Comparison of ENCODE assay signal across 13 mouse cellular contexts in the genomic region with DNA sequence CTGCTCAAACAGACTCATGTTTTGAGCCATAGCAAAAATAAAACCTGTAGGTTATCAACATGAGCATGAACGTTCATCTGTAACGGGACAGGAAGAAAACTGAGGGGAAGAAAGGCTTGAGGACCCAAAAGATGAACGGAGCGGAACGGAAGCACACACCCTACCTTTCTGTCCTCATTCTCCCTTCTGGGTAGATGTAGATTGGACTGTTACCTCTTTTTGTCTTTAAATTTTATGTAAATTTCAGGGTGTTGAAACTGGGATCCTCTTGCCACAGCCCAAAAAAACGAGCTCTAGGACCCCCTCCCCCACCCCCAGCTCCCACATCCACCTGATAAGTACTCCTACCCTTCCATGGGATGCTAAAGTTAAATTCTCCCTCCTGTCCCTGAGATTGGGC.
DNase-seq lines count a peak whose midpoint lies in the region; ATAC-seq and TF ChIP-seq lines count a peak whose summit lies in the region.
"Had no signal": no experiment of that assay in that cellular context is flagged by ENCODE, and none has a peak within 500 bp of the region (broad histone marks: within the 10 kb centered on the region; RNA-seq: fewer than 3 reads in every experiment).

No protein-coding gene starts in this region.

- no peak overlapping the region for H3K4me3 ChIP-seq in lung, embryonic 14.5 days (ENCODE audit: low read depth, low read length)
- no peak overlapping the region for H3K4me3 ChIP-seq in lung, adult 2 months (replicated peaks; ENCODE audit: extremely low read depth, low read depth, low read length)
- H3K4me3 ChIP-seq in embryonic facial prominence, embryonic 10.5 days = peak overlapping the region; percentile 36
- H3K4me3 ChIP-seq in forebrain, embryonic 11.5 days (ENCODE audit: low read depth, low read length) = no peak overlapping the region
- peak overlapping the region; percentile 21; the same call in 1 of the 2 replicates for H3K4me3 ChIP-seq in midbrain, embryonic 12.5 days
- H3K4me3 ChIP-seq in gastrocnemius, adult 2 months = no peak overlapping the region
- no peak overlapping the region for H3K4me3 ChIP-seq in intestine, postnatal 0 days (ENCODE audit: low read depth, low read length)
- H3K4me3 ChIP-seq: megakaryocyte, embryonic 14.5 days had no signal

- WGBS in lung, embryonic 14.5 days = 73% methylated on average over 6 of the region's 6 CpGs
- 75% methylated on average over 6 of the region's 6 CpGs for WGBS in lung, adult 2 months
- WGBS in embryonic facial prominence, embryonic 10.5 days = 54% methylated on average over 6 of the region's 6 CpGs
- 16% methylated on average over 6 of the region's 6 CpGs for WGBS in forebrain, embryonic 11.5 days
- 20% methylated on average over 6 of the region's 6 CpGs for WGBS in midbrain, embryonic 12.5 days
- 70% methylated on average over 6 of the region's 6 CpGs for WGBS in intestine, postnatal 0 days

- no peaks in the 10 kb centered on the region for H3K9me3 ChIP-seq in lung, embryonic 14.5 days (ENCODE audit: low read depth, low read length)
- no peaks in the 10 kb centered on the region; the same call in 1 of the 2 replicates for H3K9me3 ChIP-seq in embryonic facial prominence, embryonic 10.5 days
- H3K9me3 ChIP-seq in forebrain, embryonic 11.5 days (ENCODE audit: control insufficient read depth, low read length) = no peaks in the 10 kb centered on the region
- H3K9me3 ChIP-seq in midbrain, embryonic 12.5 days = 0 out of 2 replicates have a peak, but pooled peaks cover 6% of the 10 kb centered on the region
- no peaks in the 10 kb centered on the region for H3K9me3 ChIP-seq in intestine, postnatal 0 days (ENCODE audit: control insufficient read depth)
- H3K9me3 ChIP-seq: limb, embryonic 12.5 days had no signal

- H3K4me2 ChIP-seq in lung, embryonic 14.5 days = no peak overlapping the region
- H3K4me2 ChIP-seq in forebrain, embryonic 11.5 days (ENCODE audit: low read depth, low read length, severe bottlenecking) = peak overlapping the region; percentile 41
- H3K4me2 ChIP-seq in midbrain, embryonic 12.5 days (replicated peaks) = peak overlapping the region; percentile 48
- H3K4me2 ChIP-seq in intestine, postnatal 0 days (replicated peaks; ENCODE audit: low read depth) = no peak overlapping the region

- TF ChIP-seq POLR2A in lung, adult 2 months (IDR thresholded peaks at IDR 0.05; ENCODE audit: borderline replicate concordance, extremely low read depth, low read depth, low read length) = no peak

- no peak for TF ChIP-seq CTCF in lung, embryonic 14.5 days (IDR thresholded peaks at IDR 0.05; ENCODE audit: low read depth)
- TF ChIP-seq CTCF in lung, adult 2 months (IDR thresholded peaks at IDR 0.05; ENCODE audit: insufficient read depth, low read length) = no peak
- no peak for TF ChIP-seq CTCF in gastrocnemius, adult 2 months (IDR thresholded peaks at IDR 0.05)
- TF ChIP-seq CTCF in intestine, postnatal 0 days (IDR thresholded peaks at IDR 0.05; ENCODE audit: low read depth) = no peak

- intact Hi-C loops in gastrocnemius, adult 2 months (cut with DNase I) = no loop called here

- H3K36me3 ChIP-seq in lung, embryonic 14.5 days (ENCODE audit: insufficient read depth) = no peaks in the 10 kb centered on the region
- H3K36me3 ChIP-seq in embryonic facial prominence, embryonic 10.5 days (replicated peaks) = no peaks in the 10 kb centered on the region
- H3K36me3 ChIP-seq in forebrain, embryonic 11.5 days (ENCODE audit: control insufficient read depth, insufficient read depth, low read length) = no peaks in the 10 kb centered on the region
- H3K36me3 ChIP-seq in midbrain, embryonic 12.5 days = no peaks in the 10 kb centered on the region
- H3K36me3 ChIP-seq in intestine, postnatal 0 days (ENCODE audit: control insufficient read depth, insufficient read depth) = no peaks in the 10 kb centered on the region
- H3K36me3 ChIP-seq: limb, embryonic 12.5 days had no signal

- H3K27me3 ChIP-seq in lung, embryonic 14.5 days (ENCODE audit: insufficient read depth, low read length) = no peaks in the 10 kb centered on the region
- peaks cover 12% of the 10 kb centered on the region for H3K27me3 ChIP-seq in embryonic facial prominence, embryonic 10.5 days (replicated peaks; ENCODE audit: low read depth, poor library complexity, severe bottlenecking)
- H3K27me3 ChIP-seq in forebrain, embryonic 11.5 days (ENCODE audit: control insufficient read depth, insufficient read depth, low read length) = no peaks in the 10 kb centered on the region
- H3K27me3 ChIP-seq in midbrain, embryonic 12.5 days = peaks cover 12% of the 10 kb centered on the region; the same call in 1 of the 2 replicates
- H3K27me3 ChIP-seq in intestine, postnatal 0 days (replicated peaks; ENCODE audit: control insufficient read depth, insufficient read depth, low read length) = no peaks in the 10 kb centered on the region
- H3K27me3 ChIP-seq: CH12.LX had no signal

- H3K27ac ChIP-seq in lung, embryonic 14.5 days (ENCODE audit: low read depth) = peak overlapping the region; percentile 87; the same call in 1 of the 2 replicates
- 0 out of 2 replicates have a peak overlapping the region, but pooled peaks have one; percentile 19 for H3K27ac ChIP-seq in embryonic facial prominence, embryonic 10.5 days (replicated peaks)
- peak overlapping the region; percentile 90 for H3K27ac ChIP-seq in forebrain, embryonic 11.5 days (ENCODE audit: low read depth, low read length)
- peak overlapping the region; percentile 75 for H3K27ac ChIP-seq in midbrain, embryonic 12.5 days (replicated peaks)
- no peak overlapping the region for H3K27ac ChIP-seq in gastrocnemius, adult 2 months
- no peak overlapping the region for H3K27ac ChIP-seq in intestine, postnatal 0 days (ENCODE audit: low read depth, low read length)
- H3K27ac ChIP-seq: kidney, postnatal 0 days; limb, embryonic 12.5 days had no signal

- DNase-seq in lung, embryonic 14.5 days = no peak
- no peak for DNase-seq in lung, adult 2 months
- DNase-seq in embryonic facial prominence, embryonic 10.5 days (ENCODE audit: low spot score) = no peak
- DNase-seq in forebrain, embryonic 11.5 days (ENCODE audit: low spot score) = no peak
- DNase-seq in retina, postnatal 1 day = no peak
- DNase-seq in gastrocnemius, adult 2 months = no peak
- DNase-seq: adrenal gland, postnatal 25 days had no signal

- ATAC-seq in lung, embryonic 14.5 days (ENCODE audit: insufficient read depth) = no peak
- no peak; the same call in 1 of the 2 replicates for ATAC-seq in forebrain, embryonic 11.5 days (replicated peaks; ENCODE audit: low FRiP score)
- peak; percentile 36 for ATAC-seq in midbrain, embryonic 12.5 days (ENCODE audit: low FRiP score, low read depth)
- ATAC-seq in intestine, postnatal 0 days = no peak

- H3K9ac ChIP-seq in lung, embryonic 14.5 days = no peak overlapping the region
- peak overlapping the region; percentile 1; the same call in 1 of the 2 replicates for H3K9ac ChIP-seq in forebrain, embryonic 11.5 days (ENCODE audit: low read length)
- no peak overlapping the region for H3K9ac ChIP-seq in midbrain, embryonic 12.5 days (replicated peaks)
- no peak overlapping the region for H3K9ac ChIP-seq in intestine, postnatal 0 days (ENCODE audit: low read depth, low read length)
- H3K9ac ChIP-seq: limb, embryonic 12.5 days had no signal

- peaks cover 9% of the 10 kb centered on the region for H3K4me1 ChIP-seq in lung, embryonic 14.5 days (ENCODE audit: insufficient read depth)
- H3K4me1 ChIP-seq in lung, adult 2 months (ENCODE audit: control insufficient read depth, insufficient read depth, low read length) = no peaks in the 10 kb centered on the region
- peaks cover 38% of the 10 kb centered on the region for H3K4me1 ChIP-seq in embryonic facial prominence, embryonic 10.5 days
- peaks cover 4% of the 10 kb centered on the region; the same call in 1 of the 2 replicates for H3K4me1 ChIP-seq in forebrain, embryonic 11.5 days (replicated peaks; ENCODE audit: control insufficient read depth, insufficient read depth, low read length)
- peaks cover 20% of the 10 kb centered on the region for H3K4me1 ChIP-seq in midbrain, embryonic 12.5 days
- H3K4me1 ChIP-seq in intestine, postnatal 0 days (replicated peaks; ENCODE audit: control insufficient read depth, insufficient read depth, low read length) = no peaks in the 10 kb centered on the region
- H3K4me1 ChIP-seq: megakaryocyte, embryonic 14.5 days had no signal

Comparison
In these comparisons a context has a peak if more than half of its experiments do, and no peak if none do; other contexts are left out.
1. H3K27ac ChIP-seq: peak in lung, embryonic 14.5 days (single experiment), embryonic facial prominence, embryonic 10.5 days (single experiment), forebrain, embryonic 11.5 days (single experiment) and midbrain, embryonic 12.5 days (single experiment); none in gastrocnemius, adult 2 months (single experiment) and intestine, postnatal 0 days (single experiment).
2. H3K4me2 ChIP-seq: peak in forebrain, embryonic 11.5 days (single experiment) and midbrain, embryonic 12.5 days (single experiment); none in lung, embryonic 14.5 days (single experiment) and intestine, postnatal 0 days (single experiment).
3. H3K4me3 ChIP-seq: peak in embryonic facial prominence, embryonic 10.5 days (single experiment) and midbrain, embryonic 12.5 days (single experiment); none in lung, embryonic 14.5 days (single experiment), lung, adult 2 months (single experiment), forebrain, embryonic 11.5 days (single experiment), gastrocnemius, adult 2 months (single experiment) and intestine, postnatal 0 days (single experiment).